Mouse (Mus musculus) myocyte (in vitro differentiated cells): ENCODE measurements around the gene Inpp4b.

Experiments used
- E2F4 ChIP-seq: IDR thresholded peaks from one replicate; pipeline ENCODE4 v1.6.1; 2011; ENCODE audit warnings: mild to moderate bottlenecking, control low read depth, moderate library complexity; ENCODE audit not compliant: insufficient read depth
- MAX ChIP-seq: IDR thresholded peaks from one replicate; pipeline ENCODE4 v1.6.1; 2011; ENCODE audit warnings: low read depth, mild to moderate bottlenecking, control low read depth
- MYOD1 ChIP-seq, 3 experiments: IDR thresholded peaks; one replicate each; pipeline ENCODE4 v1.6.1; 2011; ENCODE audit warnings: control low read depth in 2 of 3, low read depth in 2 of 3, mild to moderate bottlenecking in 2 of 3, moderate library complexity in 1 of 3; ENCODE audit not compliant: insufficient read length in 2 of 3, control insufficient read depth in 1 of 3
- MYOG ChIP-seq, 3 experiments: IDR thresholded peaks; one replicate each; pipeline ENCODE4 v1.6.1; 2011; ENCODE audit warnings: control low read depth in 2 of 3, low read depth in 2 of 3, mild to moderate bottlenecking in 2 of 3; ENCODE audit not compliant: insufficient read length in 2 of 3, control insufficient read depth in 1 of 3, insufficient read depth in 1 of 3
- POLR2A ChIP-seq: IDR thresholded peaks from one replicate; pipeline ENCODE4 v1.6.1; 2011; ENCODE audit warnings: low read depth, mild to moderate bottlenecking, control low read depth, moderate library complexity; ENCODE audit not compliant: insufficient read length
- POLR2AphosphoS2 ChIP-seq: IDR thresholded peaks from one replicate; pipeline ENCODE4 v1.6.1; 2011; ENCODE audit warnings: low read depth, control low read depth; ENCODE audit not compliant: insufficient read length
- SRF ChIP-seq: IDR thresholded peaks from one replicate; pipeline ENCODE4 v1.6.1; 2011; ENCODE audit warnings: low read depth; ENCODE audit not compliant: control insufficient read depth, insufficient read length
- TCF12 ChIP-seq: IDR thresholded peaks from one replicate; pipeline ENCODE4 v1.6.1; 2011; ENCODE audit warnings: mild to moderate bottlenecking, control low read depth; ENCODE audit not compliant: poor library complexity, insufficient read depth, severe bottlenecking
- USF1 ChIP-seq: IDR thresholded peaks from one replicate; pipeline ENCODE4 v1.6.1; 2011; ENCODE audit warnings: low read depth, mild to moderate bottlenecking, control low read depth, moderate library complexity

DNA sequence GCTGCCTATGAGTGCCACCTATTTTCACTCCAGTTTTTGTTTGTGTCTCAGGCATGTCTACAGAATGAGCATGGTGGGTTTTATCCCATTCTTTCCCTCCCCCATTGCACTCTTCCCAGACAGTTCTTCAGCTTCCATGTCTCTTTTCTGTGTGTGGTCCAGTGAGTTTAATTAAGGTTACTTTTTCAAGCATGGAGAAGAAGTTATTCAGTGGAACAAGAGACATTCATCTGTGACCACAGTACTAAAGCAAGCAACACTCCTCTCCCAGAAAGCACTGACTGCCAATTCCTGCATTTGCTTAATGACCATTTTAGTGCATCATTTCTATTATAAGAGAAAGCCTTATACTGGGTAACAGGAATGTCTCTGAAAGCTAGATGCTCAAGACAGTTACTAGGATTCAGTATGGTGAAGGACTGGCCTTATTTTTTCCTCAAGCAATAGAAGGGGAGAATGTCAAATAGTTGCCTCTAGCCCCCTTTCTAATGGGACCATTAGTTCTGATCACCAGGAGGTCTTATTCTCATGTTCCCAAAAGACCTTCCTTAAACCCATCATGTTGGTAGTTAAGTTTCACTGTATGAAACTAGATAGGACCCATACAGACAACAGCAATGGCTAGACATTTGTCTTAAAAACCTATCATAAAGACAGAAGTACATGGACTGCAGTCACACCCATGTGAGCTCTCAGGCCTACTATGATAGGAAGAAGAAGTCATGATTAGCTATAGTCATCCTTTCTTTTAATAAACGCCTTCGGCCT is 147.7 kb downstream of the Inpp4b start:
- TF ChIP-seq POLR2AphosphoS2 (no peak), POLR2A (no peak), TCF12 (no peak), MYOD1 (IDR thresholded peaks at IDR 0.05; ENCODE audit: control insufficient read depth in 1 of 3, insufficient read length in 2 of 3, low read depth in 2 of 3) (no peak), MYOG (IDR thresholded peaks at IDR 0.05; ENCODE audit: control insufficient read depth in 1 of 3, insufficient read depth in 1 of 3, insufficient read length in 2 of 3, low read depth in 2 of 3) (no peak), MAX (no peak), E2F4 (no peak), SRF (no peak), USF1 (no peak)
